Mouse (Mus musculus) stomach, postnatal 0 days (tissue): ENCODE results near the gene C5ar1.

ENCODE experiments used
- CTCF ChIP-seq: IDR thresholded peaks from 2 replicates; pipeline ENCODE4 v1.5.1; 2016; ENCODE audit warnings: antibody characterized with exemption, low read depth, mild to moderate bottlenecking, moderate library complexity
- EP300 ChIP-seq: optimal IDR thresholded peaks from 2 replicates; pipeline ENCODE3; 2016; ENCODE audit warnings: antibody characterized with exemption

GRCm38 (mm10) chr7:16297616-16298015, 38.3 kb upstream of the C5ar1 start:
- TF ChIP-seq CTCF (no peak), EP300 (no peak)
